27 mouse cellular contexts compared by ENCODE assay signal in the genomic region with DNA sequence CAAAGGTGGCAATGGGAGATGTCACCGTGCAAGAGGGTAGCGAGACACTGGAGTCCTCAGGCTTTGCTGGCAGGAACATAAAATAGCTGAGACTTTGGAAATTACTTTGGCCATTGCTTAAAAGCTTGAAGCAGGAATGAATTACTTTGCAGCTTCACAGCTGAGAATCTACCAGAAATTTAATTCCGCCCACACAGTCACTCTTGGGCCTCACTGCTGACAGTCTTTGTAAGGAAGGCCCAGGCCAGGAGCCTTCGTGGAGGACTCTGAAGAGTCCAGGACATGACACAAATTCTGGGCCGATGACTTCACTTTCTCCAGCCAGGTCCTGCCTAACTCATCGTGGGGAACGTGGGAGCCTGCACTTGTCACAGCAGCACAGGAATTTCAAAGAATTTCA.
DNase-seq lines count a peak whose midpoint lies in the region; ATAC-seq and TF ChIP-seq lines count a peak whose summit lies in the region.
"Had no signal": no experiment of that assay in that cellular context is flagged by ENCODE, and none has a peak within 500 bp of the region (broad histone marks: within the 10 kb centered on the region; RNA-seq: fewer than 3 reads in every experiment).

No protein-coding gene starts in this region.

- no peak for TF ChIP-seq EP300 in stomach, postnatal 0 days (optimal IDR thresholded peaks at IDR 0.05)

- H3K4me3 ChIP-seq in left cerebral cortex, adult 2 months: no peak overlapping the region
- H3K4me3 ChIP-seq in cortical plate, adult 2 months (ENCODE audit: insufficient read depth, low read length): no peak overlapping the region
- H3K4me3 ChIP-seq in stomach, postnatal 0 days (ENCODE audit: low read depth, low read length): no peak overlapping the region
- H3K4me3 ChIP-seq: embryonic facial prominence, embryonic 13.5 days; erythroblast, embryonic 14.5 days; heart, adult 2 months; heart, embryonic 13.5 days; hindbrain, embryonic 13.5 days; limb, embryonic 15.5 days; liver, embryonic 15.5 days; lung, embryonic 15.5 days; megakaryocyte, embryonic 14.5 days; midbrain, embryonic 13.5 days had no signal

- H3K36me3 ChIP-seq in stomach, postnatal 0 days (ENCODE audit: control insufficient read depth, insufficient read depth, low read length): no peaks in the 10 kb centered on the region
- H3K36me3 ChIP-seq: embryonic facial prominence, embryonic 13.5 days; heart, embryonic 13.5 days; hindbrain, embryonic 13.5 days; limb, embryonic 15.5 days; liver, embryonic 15.5 days; lung, embryonic 15.5 days; midbrain, embryonic 13.5 days had no signal

- no peak for TF ChIP-seq POLR2A in cortical plate, adult 2 months (IDR thresholded peaks at IDR 0.05; ENCODE audit: extremely low read depth, insufficient read depth, low read length)

- no peak for TF ChIP-seq CTCF in left cerebral cortex, adult 2 months (IDR thresholded peaks at IDR 0.05)
- no peak for TF ChIP-seq CTCF in cortical plate, adult 2 months (IDR thresholded peaks at IDR 0.05; ENCODE audit: extremely low read depth, insufficient read depth, low read length)
- no peak for TF ChIP-seq CTCF in stomach, postnatal 0 days (IDR thresholded peaks at IDR 0.05; ENCODE audit: low read depth)

- no peak overlapping the region for H3K9ac ChIP-seq in stomach, postnatal 0 days (ENCODE audit: low read length)
- H3K9ac ChIP-seq: embryonic facial prominence, embryonic 13.5 days; heart, embryonic 13.5 days; hindbrain, embryonic 13.5 days; limb, embryonic 15.5 days; liver, embryonic 15.5 days; lung, embryonic 15.5 days; midbrain, embryonic 13.5 days had no signal

- H3K4me2 ChIP-seq in stomach, postnatal 0 days (replicated peaks; ENCODE audit: low read depth): no peak overlapping the region
- H3K4me2 ChIP-seq: embryonic facial prominence, embryonic 13.5 days; heart, embryonic 13.5 days; hindbrain, embryonic 13.5 days; limb, embryonic 15.5 days; liver, embryonic 15.5 days; lung, embryonic 15.5 days; midbrain, embryonic 13.5 days had no signal

- H3K27me3 ChIP-seq in stomach, postnatal 0 days (ENCODE audit: control insufficient read depth, insufficient read depth, low read length): no peaks in the 10 kb centered on the region
- H3K27me3 ChIP-seq: embryonic facial prominence, embryonic 13.5 days; heart, embryonic 13.5 days; hindbrain, embryonic 13.5 days; limb, embryonic 15.5 days; liver, embryonic 15.5 days; lung, embryonic 15.5 days; megakaryocyte, embryonic 14.5 days; midbrain, embryonic 13.5 days; Patski had no signal

- 66% methylated on average over 7 of the region's 7 CpGs for WGBS in stomach, postnatal 0 days

- no peaks in the 10 kb centered on the region for H3K9me3 ChIP-seq in stomach, postnatal 0 days (ENCODE audit: control insufficient read depth, low read length)
- H3K9me3 ChIP-seq: embryonic facial prominence, embryonic 13.5 days; heart, embryonic 13.5 days; hindbrain, embryonic 13.5 days; limb, embryonic 15.5 days; liver, embryonic 15.5 days; lung, embryonic 15.5 days; midbrain, embryonic 13.5 days had no signal

- intact Hi-C loops in left cerebral cortex, adult 2 months (cut with DNase I): loop anchor here (2.0 kb wide), 2 partner anchors 35 to 43 kb away; no protein-coding TSS in a partner anchor

- DNase-seq in gastrocnemius, adult 18-20 months (ENCODE audit: low spot score): peak; percentile 13
- no peak for DNase-seq in gastrocnemius, postnatal 4 days (ENCODE audit: low spot score in 2 of 2)
- DNase-seq in left cerebral cortex, adult 2 months (ENCODE audit: extremely low spot score in 1 of 2, low spot score in 2 of 2): no peak
- no peak for DNase-seq in left cerebral cortex, adult 8-10 months (ENCODE audit: low spot score in 2 of 2)
- DNase-seq in skeletal muscle tissue, adult 2 months (ENCODE audit: low read depth, low spot score): peak; percentile 24
- no peak for DNase-seq in stomach, postnatal 0 days (ENCODE audit: low spot score)
- DNase-seq: adrenal gland, adult 2 months; cerebellum, adult 2 months; cerebellum, postnatal 25 days; embryo, embryonic 11 days; heart, adult 2 months; heart, postnatal 36 days; kidney, adult 2 months; lung, postnatal 36 days had no signal

- H3K27ac ChIP-seq in left cerebral cortex, adult 2 months: peak overlapping the region; percentile 77
- peak overlapping the region; percentile 71; the same call in 1 of the 2 replicates for H3K27ac ChIP-seq in cortical plate, adult 2 months (ENCODE audit: insufficient read depth, low read length)
- no peak overlapping the region for H3K27ac ChIP-seq in stomach, postnatal 0 days (replicated peaks)
- H3K27ac ChIP-seq: embryonic facial prominence, embryonic 13.5 days; heart, adult 2 months; heart, embryonic 13.5 days; hindbrain, embryonic 13.5 days; kidney, postnatal 0 days; limb, embryonic 15.5 days; liver, embryonic 15.5 days; lung, embryonic 15.5 days; midbrain, embryonic 13.5 days had no signal

- ATAC-seq in stomach, postnatal 0 days (ENCODE audit: low FRiP score, low TSS enrichment): no peak
- ATAC-seq: forebrain, embryonic 16.5 days; midbrain, embryonic 13.5 days; Patski had no signal

- peaks cover 20% of the 10 kb centered on the region for H3K4me1 ChIP-seq in cortical plate, adult 2 months (ENCODE audit: control insufficient read depth, insufficient read depth, low read length)
- H3K4me1 ChIP-seq in stomach, postnatal 0 days (replicated peaks; ENCODE audit: control insufficient read depth, insufficient read depth): 0 out of 2 replicates have a peak, but pooled peaks cover 7% of the 10 kb centered on the region
- H3K4me1 ChIP-seq: liver, embryonic 15.5 days; megakaryocyte, embryonic 14.5 days had no signal

Comparison
In these comparisons a context has a peak if more than half of its experiments do, and no peak if none do; other contexts are left out.
1. DNase-seq: peak in gastrocnemius, adult 18-20 months (single experiment) and skeletal muscle tissue, adult 2 months (single experiment); none in gastrocnemius, postnatal 4 days (0 of 2), left cerebral cortex, adult 2 months (0 of 2), left cerebral cortex, adult 8-10 months (0 of 2) and stomach, postnatal 0 days (single experiment).